In the genomic region with DNA sequence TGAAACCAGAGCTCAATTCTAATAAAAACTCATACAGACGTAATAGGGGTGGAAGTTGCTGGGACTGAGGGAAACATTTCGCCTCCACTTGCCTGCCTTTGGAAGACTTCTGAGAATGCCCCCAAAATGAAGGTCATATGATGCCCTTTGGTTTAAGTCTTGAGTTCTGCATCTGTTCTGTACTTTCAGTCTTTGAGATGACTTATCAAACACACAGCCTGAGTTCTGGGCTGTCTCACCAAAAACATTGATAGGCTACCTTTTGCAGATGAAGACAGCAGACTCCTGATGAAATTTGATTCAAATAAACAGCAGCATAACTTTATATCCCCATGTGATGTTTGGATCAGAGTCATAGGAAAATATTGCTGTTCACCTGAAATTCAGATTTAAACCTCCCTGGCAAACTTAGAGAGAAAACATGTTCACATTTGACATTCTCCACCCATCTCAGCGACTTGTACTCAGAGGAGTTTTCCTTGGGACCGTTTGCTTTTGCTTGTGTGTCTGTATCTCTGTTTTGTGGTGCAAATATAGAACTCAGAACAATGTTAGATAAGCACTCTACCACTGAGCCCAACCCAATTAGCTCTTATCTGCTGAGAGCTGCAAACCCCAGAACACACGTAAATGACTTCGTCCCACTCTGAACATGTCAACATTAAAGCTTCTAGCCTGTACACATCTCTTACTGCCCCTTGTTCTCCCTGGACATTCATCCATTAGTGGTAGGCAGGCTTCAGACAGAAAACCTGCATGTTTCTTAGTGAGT, we compare ENCODE assay signal across 15 mouse cellular contexts.
DNase-seq lines count a peak whose midpoint lies in the region; ATAC-seq and TF ChIP-seq lines count a peak whose summit lies in the region.
"Had no signal": no experiment of that assay in that cellular context is flagged by ENCODE, and none has a peak within 500 bp of the region (broad histone marks: within the 10 kb centered on the region; RNA-seq: fewer than 3 reads in every experiment).

No protein-coding gene starts in this region.

- WGBS in heart, embryonic 15.5 days = 37% methylated on average over 6 of the region's 6 CpGs
- 70% methylated on average over 6 of the region's 6 CpGs for WGBS in embryonic facial prominence, embryonic 15.5 days
- 47% methylated on average over 6 of the region's 6 CpGs for WGBS in liver, postnatal 0 days (ENCODE audit: insufficient replicate concordance)

- 0 out of 2 replicates have a peak, but pooled peaks have one; percentile 29 for ATAC-seq in heart, embryonic 15.5 days (replicated peaks; ENCODE audit: insufficient number of reproducible peaks, insufficient read depth, low FRiP score, low read depth)
- no peak for ATAC-seq in embryonic facial prominence, embryonic 15.5 days (ENCODE audit: insufficient number of reproducible peaks, low FRiP score, low TSS enrichment, low read depth)
- peak; percentile 81 for ATAC-seq in liver, postnatal 0 days
- ATAC-seq: forebrain, embryonic 16.5 days; lung, postnatal 0 days had no signal

- H3K4me1 ChIP-seq in heart, embryonic 15.5 days (replicated peaks) = peaks cover 31% of the 10 kb centered on the region
- H3K4me1 ChIP-seq in MEL (ENCODE audit: control insufficient read depth in 1 of 2, insufficient read depth in 2 of 2, low read length in 2 of 2) = peaks cover 19 to 39% of the 10 kb centered on the region in 2 experiments
- H3K4me1 ChIP-seq in embryonic facial prominence, embryonic 15.5 days = peaks cover 42% of the 10 kb centered on the region
- peaks cover 20% of the 10 kb centered on the region for H3K4me1 ChIP-seq in liver, postnatal 0 days (ENCODE audit: insufficient read depth)

- H3K27ac ChIP-seq in heart, embryonic 15.5 days = peak overlapping the region; percentile 57
- H3K27ac ChIP-seq in MEL (ENCODE audit: control insufficient read depth, low read depth, low read length) = peak overlapping the region; percentile 74
- H3K27ac ChIP-seq in embryonic facial prominence, embryonic 15.5 days (replicated peaks) = peak overlapping the region; percentile 68; the same call in 1 of the 2 replicates
- H3K27ac ChIP-seq in liver, postnatal 0 days (ENCODE audit: low read depth) = peak overlapping the region; percentile 17; the same call in 1 of the 2 replicates
- H3K27ac ChIP-seq: hindbrain, embryonic 13.5 days had no signal

- TF ChIP-seq RAD21 in MEL (IDR thresholded peaks at IDR 0.05; ENCODE audit: low read depth, low read length) = no peak

- no peaks in the 10 kb centered on the region for H3K9me3 ChIP-seq in heart, embryonic 15.5 days (replicated peaks)
- H3K9me3 ChIP-seq in MEL (replicated peaks; ENCODE audit: insufficient read depth, low read length) = no peaks in the 10 kb centered on the region
- H3K9me3 ChIP-seq in embryonic facial prominence, embryonic 15.5 days (replicated peaks) = no peaks in the 10 kb centered on the region
- no peaks in the 10 kb centered on the region for H3K9me3 ChIP-seq in liver, postnatal 0 days (ENCODE audit: low read length)
- H3K9me3 ChIP-seq: hindbrain, embryonic 13.5 days had no signal

- no peak overlapping the region for H3K4me3 ChIP-seq in heart, embryonic 15.5 days
- H3K4me3 ChIP-seq in MEL (ENCODE audit: control insufficient read depth in 1 of 2, insufficient read depth in 1 of 2, low read depth in 2 of 2, low read length in 2 of 2) = peak overlapping the region in 1 of 2 experiments; percentile 34; a peak in 2 of 4 replicates
- no peak overlapping the region for H3K4me3 ChIP-seq in embryonic facial prominence, embryonic 15.5 days (replicated peaks)
- no peak overlapping the region for H3K4me3 ChIP-seq in liver, postnatal 0 days (ENCODE audit: low read depth, low read length)
- H3K4me3 ChIP-seq: hindbrain, embryonic 13.5 days had no signal

- H3K36me3 ChIP-seq in heart, embryonic 15.5 days = no peaks in the 10 kb centered on the region
- peaks cover 0 to 34% of the 10 kb centered on the region in 2 experiments; a peak in 2 of 4 replicates for H3K36me3 ChIP-seq in MEL (ENCODE audit: control insufficient read depth in 1 of 2, insufficient read depth in 2 of 2, low read length in 2 of 2)
- H3K36me3 ChIP-seq in embryonic facial prominence, embryonic 15.5 days = no peaks in the 10 kb centered on the region
- no peaks in the 10 kb centered on the region for H3K36me3 ChIP-seq in liver, postnatal 0 days (replicated peaks; ENCODE audit: insufficient read depth, low read length)
- H3K36me3 ChIP-seq: hindbrain, embryonic 13.5 days had no signal

- H3K27me3 ChIP-seq in heart, embryonic 15.5 days = no peaks in the 10 kb centered on the region
- no peaks in the 10 kb centered on the region for H3K27me3 ChIP-seq in MEL (ENCODE audit: control insufficient read depth in 1 of 2, insufficient read depth in 2 of 2, low read length in 2 of 2)
- no peaks in the 10 kb centered on the region for H3K27me3 ChIP-seq in embryonic facial prominence, embryonic 15.5 days
- H3K27me3 ChIP-seq in liver, postnatal 0 days (ENCODE audit: insufficient read depth, low read length) = no peaks in the 10 kb centered on the region
- H3K27me3 ChIP-seq: hindbrain, embryonic 13.5 days had no signal

- H3K9ac ChIP-seq in heart, embryonic 15.5 days = no peak overlapping the region
- peak overlapping the region; percentile 24 for H3K9ac ChIP-seq in MEL (ENCODE audit: control insufficient read depth, low read depth, low read length, poor library complexity, severe bottlenecking)
- no peak overlapping the region for H3K9ac ChIP-seq in embryonic facial prominence, embryonic 15.5 days
- H3K9ac ChIP-seq in liver, postnatal 0 days (replicated peaks) = no peak overlapping the region
- H3K9ac ChIP-seq: hindbrain, embryonic 13.5 days had no signal

- no peak for TF ChIP-seq POLR2A in MEL (IDR thresholded peaks at IDR 0.05; ENCODE audit: control insufficient read depth in 1 of 2, insufficient read depth in 1 of 2, low read depth in 1 of 2, low read length in 2 of 2, poor library complexity in 1 of 2)

- intact Hi-C loops in heart, postnatal 14 days (cut with DNase I) = no loop called here

- H3K4me2 ChIP-seq in heart, embryonic 15.5 days = no peak overlapping the region
- H3K4me2 ChIP-seq in embryonic facial prominence, embryonic 15.5 days (replicated peaks) = no peak overlapping the region
- H3K4me2 ChIP-seq in liver, postnatal 0 days (ENCODE audit: low read depth, low read length) = peak overlapping the region; percentile 7
- H3K4me2 ChIP-seq: hindbrain, embryonic 13.5 days had no signal

- peak; percentile 88 to 91 for TF ChIP-seq EP300 in MEL (IDR thresholded peaks at IDR 0.05; ENCODE audit: low read depth in 1 of 2, low read length in 2 of 2)
- TF ChIP-seq EP300 in liver, postnatal 0 days (IDR thresholded peaks at IDR 0.05; ENCODE audit: low read depth) = peak; percentile 80

- H3K79me2 ChIP-seq in MEL (ENCODE audit: control insufficient read depth, insufficient read depth, low read length, poor library complexity) = no peaks in the 10 kb centered on the region

- no peak for DNase-seq in heart, postnatal 14 days
- DNase-seq in MEL (ENCODE audit: low read depth, low spot score) = peak; percentile 72
- no peak for DNase-seq in liver, postnatal 0 days
- no peak for DNase-seq in thymus, postnatal 14 days
- no peak for DNase-seq in thymus, postnatal 4 days
- no peak for DNase-seq in kidney, adult 11 months
- DNase-seq: cerebellum, postnatal 36 days; gastrocnemius, postnatal 36 days; midbrain, embryonic 14.5 days; thymus, postnatal 25 days had no signal

- TF ChIP-seq CTCF in MEL (IDR thresholded peaks at IDR 0.05 in 2 of 3, conservative IDR thresholded peaks at IDR 0.05 in 1 of 3; ENCODE audit: control insufficient read depth in 1 of 3, insufficient read depth in 1 of 3, low read depth in 2 of 3, low read length in 3 of 3, poor library complexity in 1 of 3, severe bottlenecking in 1 of 3) = no peak
- TF ChIP-seq CTCF in liver, postnatal 0 days (IDR thresholded peaks at IDR 0.05; ENCODE audit: low read depth) = no peak

TF ChIP-seq in MEL, 35 proteins besides CTCF, POLR2A, EP300 and RAD21 (continues in another document):
- TF ChIP-seq CHD1 (IDR thresholded peaks at IDR 0.05; ENCODE audit: low read depth, low read length) (no peak), JUND (IDR thresholded peaks at IDR 0.05; ENCODE audit: low read depth, low read length) (no peak), ZNF384 (IDR thresholded peaks at IDR 0.05; ENCODE audit: low read depth, low read length) (no peak), MEF2A (IDR thresholded peaks at IDR 0.05; ENCODE audit: extremely low read depth, insufficient replicate concordance, low read depth, low read length, poor library complexity, severe bottlenecking) (peak; percentile 91), E2F4 (IDR thresholded peaks at IDR 0.05; ENCODE audit: borderline replicate concordance, low read depth, low read length) (no peak), MAFK (IDR thresholded peaks at IDR 0.05; ENCODE audit: borderline replicate concordance, low read depth, low read length) (peak; percentile 59; the same call in 1 of the 2 replicates), UBTF (IDR thresholded peaks at IDR 0.05; ENCODE audit: borderline replicate concordance, insufficient read depth, low read depth, low read length) (no peak), GABPA (IDR thresholded peaks at IDR 0.05; ENCODE audit: low read depth, low read length) (no peak), GATA1 (IDR thresholded peaks at IDR 0.05; ENCODE audit: low read depth, low read length) (peak; percentile 95), ETS1 (IDR thresholded peaks at IDR 0.05; ENCODE audit: low read depth, low read length) (peak; percentile 91), SMC3 (IDR thresholded peaks at IDR 0.05; ENCODE audit: low read depth, low read length) (no peak), NRF1 (IDR thresholded peaks at IDR 0.05; ENCODE audit: insufficient read depth, low read depth, low read length, poor library complexity, severe bottlenecking) (no peak), TCF12 (IDR thresholded peaks at IDR 0.05; ENCODE audit: low read depth, low read length) (peak; percentile 81), SIN3A (IDR thresholded peaks at IDR 0.05; ENCODE audit: low read length) (peak; percentile 85), MXI1 (IDR thresholded peaks at IDR 0.05; ENCODE audit: low read depth, low read length) (peak; percentile 54; the same call in 1 of the 2 replicates), USF2 (IDR thresholded peaks at IDR 0.05; ENCODE audit: borderline replicate concordance in 1 of 2, insufficient read depth in 1 of 2, low read depth in 1 of 2, low read length in 2 of 2) (no peak), ELF1 (IDR thresholded peaks at IDR 0.05; ENCODE audit: low read depth, low read length) (no peak), POLR2AphosphoS2 (IDR thresholded peaks at IDR 0.05; ENCODE audit: low read length) (no peak), MYB (IDR thresholded peaks at IDR 0.05; ENCODE audit: low read depth, low read length) (peak; percentile 55; the same call in 1 of the 2 replicates), ZMIZ1 (IDR thresholded peaks at IDR 0.05; ENCODE audit: low read depth, low read length) (no peak), TBP (IDR thresholded peaks at IDR 0.05; ENCODE audit: low read depth, low read length) (0 out of 2 replicates have a peak, but pooled peaks have one; percentile 23), HCFC1 (IDR thresholded peaks at IDR 0.05; ENCODE audit: low read depth, low read length) (no peak; the same call in 1 of the 2 replicates), USF1 (IDR thresholded peaks at IDR 0.05; ENCODE audit: low read depth, low read length) (no peak)

Comparison
In these comparisons a context has a peak if more than half of its experiments do, and no peak if none do; other contexts are left out.
1. H3K27ac ChIP-seq: peak in every context shown above with its lines; median percentile 74 in MEL; 68 in embryonic facial prominence, embryonic 15.5 days; 57 in heart, embryonic 15.5 days; 17 in liver, postnatal 0 days.